Mouse (Mus musculus) embryonic facial prominence, embryonic 12.5 days (tissue): Measurements from ENCODE around the gene Rmi2. TPM values are rescaled to one million over a fixed set of nuclear protein-coding genes. Genes with fewer than 3 reads are reported as not detected.

Experiments used
- ATAC-seq: fragments of 200-750 bp; cut with Nextera tagmentation; 2 replicates; pipeline ENCODE4 v1.8.0; 2017; ENCODE audit not compliant: insufficient number of reproducible peaks, insufficient read depth, low FRiP score, low TSS enrichment
- H3K27ac ChIP-seq: fragments of 300-500 bp; sonication (generic); 2 replicates; pipeline ENCODE4 v1.5.1; 2016; ENCODE audit warnings: mild to moderate bottlenecking
- H3K27me3 ChIP-seq: fragments of 300-500 bp; sonication (generic); 2 replicates; pipeline ENCODE4 v1.6.1; 2016; ENCODE audit warnings: mild to moderate bottlenecking, moderate library complexity
- H3K36me3 ChIP-seq: fragments of 300-500 bp; sonication (generic); 2 replicates; pipeline ENCODE4 v1.6.1; 2016; ENCODE audit warnings: mild to moderate bottlenecking
- H3K4me1 ChIP-seq: fragments of 300-500 bp; sonication (generic); 2 replicates; pipeline ENCODE4 v1.6.1; 2016
- H3K4me2 ChIP-seq: fragments of 300-500 bp; sonication (generic); replicated peaks from 2 replicates; pipeline ENCODE4 v1.6.1; 2016; ENCODE audit warnings: mild to moderate bottlenecking, moderate library complexity
- H3K4me3 ChIP-seq: fragments of 300-500 bp; sonication (generic); 2 replicates; pipeline ENCODE4 v1.5.1; 2016; ENCODE audit warnings: mild to moderate bottlenecking
- H3K9ac ChIP-seq: fragments of 300-500 bp; sonication (generic); 2 replicates; pipeline ENCODE4 v1.6.1; 2016; ENCODE audit warnings: mild to moderate bottlenecking, moderate library complexity
- H3K9me3 ChIP-seq: fragments of 300-500 bp; sonication (generic); 2 replicates; pipeline ENCODE4 v1.6.1; 2016; ENCODE audit warnings: mild to moderate bottlenecking, moderate library complexity
- WGBS: fragments of 180-500 bp; shearing (Covaris S2); methylation state at CpG from one replicate; pipeline ENCODE4 v1.1.7; 2016; 5-methylcytosine and 5-hydroxymethylcytosine counted together
- polyA plus RNA-seq: library from polyadenylated mRNA; unstranded; fragments of >200 nt; fragmentation: Nextera tagmentation; extraction: Ambion mirVana; gene quantifications from 2 replicates; pipeline ENCODE4 v1.2.1, GENCODE M21; 2016

Gene Rmi2
- polyA plus RNA-seq, 1 experiment from 2014 or later, result 4.6 TPM

GRCm38 (mm10) chr16:10805789-10806527, 28.9 kb upstream of the Rmi2 start, which contains the start of gene Prm1:
Gene Prm1, minus strand, starts transcription at chr16:10805839.
- no peak for ATAC-seq
- no peaks in the 10 kb centered on the region for H3K27me3 ChIP-seq
- WGBS, result 76% methylated on average over 10 of the region's 10 CpGs
- no peak within 1 kb of the TSS; the same call in 1 of the 2 replicates for H3K27ac ChIP-seq
- no peaks in the 10 kb centered on the region for H3K9me3 ChIP-seq
- no peak within 1 kb of the TSS for H3K4me3 ChIP-seq
- H3K4me1 ChIP-seq, result 0 out of 2 replicates have a peak, but pooled peaks cover 3% of the 10 kb centered on the region
- H3K9ac ChIP-seq, result no peak within 1 kb of the TSS
- H3K36me3 ChIP-seq, result no peaks in the 10 kb centered on the region
- no peak within 1 kb of the TSS for H3K4me2 ChIP-seq

- no peak overlapping the region for H3K9ac ChIP-seq
- no peaks in the 10 kb centered on the region for H3K36me3 ChIP-seq
- H3K27ac ChIP-seq, result no peak overlapping the region
- no peak overlapping the region for H3K4me3 ChIP-seq
- H3K27me3 ChIP-seq, result no peaks in the 10 kb centered on the region
- H3K4me2 ChIP-seq, result no peak overlapping the region
- H3K4me1 ChIP-seq, result 0 out of 2 replicates have a peak, but pooled peaks cover 3% of the 10 kb centered on the region
- 94% methylated on average over 1 of the region's 1 CpGs for WGBS
- no peaks in the 10 kb centered on the region for H3K9me3 ChIP-seq
- ATAC-seq, result no peak
Observed at GRCm38 (mm10) chr16:10810376-10810775, 24.5 kb upstream of the Rmi2 start.

- WGBS, result 81% methylated on average over 2 of the region's 2 CpGs
- ATAC-seq, result no peak
- H3K27ac ChIP-seq, result no peak within 1 kb of the TSS
- no peaks in the 10 kb centered on the region for H3K4me1 ChIP-seq
- no peak within 1 kb of the TSS for H3K4me3 ChIP-seq
- no peak within 1 kb of the TSS for H3K4me2 ChIP-seq
- no peak within 1 kb of the TSS for H3K9ac ChIP-seq
- H3K36me3 ChIP-seq, result no peaks in the 10 kb centered on the region
- H3K9me3 ChIP-seq, result no peaks in the 10 kb centered on the region
- H3K27me3 ChIP-seq, result no peaks in the 10 kb centered on the region
Observed at GRCm38 (mm10) chr16:10812865-10813371, 21.9 kb upstream of the Rmi2 start, which contains the start of gene Gm11172. Gene Gm11172, plus strand, starts transcription at chr16:10812915.

- H3K9ac ChIP-seq, result no peak overlapping the region
- no peak overlapping the region for H3K4me3 ChIP-seq
- H3K4me2 ChIP-seq, result no peak overlapping the region
- H3K36me3 ChIP-seq, result no peaks in the 10 kb centered on the region
- no peak for ATAC-seq
- WGBS, result 74% methylated on average over 4 of the region's 4 CpGs
- H3K4me1 ChIP-seq, result no peaks in the 10 kb centered on the region
- H3K9me3 ChIP-seq, result no peaks in the 10 kb centered on the region
- no peaks in the 10 kb centered on the region for H3K27me3 ChIP-seq
- H3K27ac ChIP-seq, result no peak overlapping the region
Observed at GRCm38 (mm10) chr16:10813726-10814125, 21.1 kb upstream of the Rmi2 start.

GRCm38 (mm10) chr16:10814864-10815263, 20.0 kb upstream of the Rmi2 start:
- Histone ChIP-seq H3K9me3 (no peaks in the 10 kb centered on the region), H3K36me3 (no peaks in the 10 kb centered on the region), H3K4me2 (no peak overlapping the region), H3K4me3 (no peak overlapping the region), H3K9ac (no peak overlapping the region), H3K27ac (no peak overlapping the region), H3K4me1 (no peaks in the 10 kb centered on the region), H3K27me3 (no peaks in the 10 kb centered on the region)
- 83% methylated on average over 4 of the region's 4 CpGs for WGBS
- ATAC-seq, result no peak

GRCm38 (mm10) chr16:10818579-10819135, 16.2 kb upstream of the Rmi2 start:
- H3K9me3 ChIP-seq, result no peaks in the 10 kb centered on the region
- no peak overlapping the region for H3K4me3 ChIP-seq
- H3K4me2 ChIP-seq, result no peak overlapping the region
- H3K27ac ChIP-seq, result no peak overlapping the region
- ATAC-seq, result no peak
- no peaks in the 10 kb centered on the region for H3K4me1 ChIP-seq
- H3K27me3 ChIP-seq, result no peaks in the 10 kb centered on the region
- no peak overlapping the region for H3K9ac ChIP-seq
- H3K36me3 ChIP-seq, result no peaks in the 10 kb centered on the region
- 78% methylated on average over 4 of the region's 4 CpGs for WGBS

GRCm38 (mm10) chr16:10819966-10820365, 14.9 kb upstream of the Rmi2 start:
- 67% methylated on average over 3 of the region's 3 CpGs for WGBS

GRCm38 (mm10) chr16:10821387-10821786, 13.5 kb upstream of the Rmi2 start:
- Histone ChIP-seq H3K4me3 (no peak overlapping the region), H3K36me3 (no peaks in the 10 kb centered on the region), H3K27ac (no peak overlapping the region), H3K27me3 (no peaks in the 10 kb centered on the region), H3K9ac (no peak overlapping the region), H3K4me2 (no peak overlapping the region), H3K9me3 (no peaks in the 10 kb centered on the region), H3K4me1 (peaks cover 5% of the 10 kb centered on the region; the same call in 1 of the 2 replicates)
- 59% methylated on average over 4 of the region's 4 CpGs for WGBS
- no peak for ATAC-seq

More at GRCm38 (mm10) chr16:10819966-10820365, 14.9 kb upstream of the Rmi2 start:
- H3K36me3 ChIP-seq, result no peaks in the 10 kb centered on the region
- ATAC-seq, result no peak
- no peak overlapping the region for H3K4me3 ChIP-seq
- no peaks in the 10 kb centered on the region for H3K4me1 ChIP-seq
- no peaks in the 10 kb centered on the region for H3K27me3 ChIP-seq
- H3K27ac ChIP-seq, result no peak overlapping the region
- no peak overlapping the region for H3K9ac ChIP-seq
- H3K4me2 ChIP-seq, result no peak overlapping the region
- H3K9me3 ChIP-seq, result no peaks in the 10 kb centered on the region

- H3K36me3 ChIP-seq, result no peaks in the 10 kb centered on the region
- WGBS, result 83% methylated on average over 1 of the region's 1 CpGs
- no peak overlapping the region for H3K4me3 ChIP-seq
- H3K9ac ChIP-seq, result no peak overlapping the region
- ATAC-seq, result no peak
- H3K27ac ChIP-seq, result no peak overlapping the region
- H3K27me3 ChIP-seq, result no peaks in the 10 kb centered on the region
- H3K9me3 ChIP-seq, result no peaks in the 10 kb centered on the region
- H3K4me2 ChIP-seq, result no peak overlapping the region
- H3K4me1 ChIP-seq, result peaks cover 5% of the 10 kb centered on the region; the same call in 1 of the 2 replicates
Observed at GRCm38 (mm10) chr16:10824536-10824935, 10.3 kb upstream of the Rmi2 start.

GRCm38 (mm10) chr16:10825840-10826239, 9.0 kb upstream of the Rmi2 start:
- H3K4me3 ChIP-seq, result no peak overlapping the region
- H3K36me3 ChIP-seq, result no peaks in the 10 kb centered on the region
- H3K27me3 ChIP-seq, result no peaks in the 10 kb centered on the region
- peaks cover 5% of the 10 kb centered on the region; the same call in 1 of the 2 replicates for H3K4me1 ChIP-seq
- WGBS, result 75% methylated on average over 4 of the region's 4 CpGs
- H3K4me2 ChIP-seq, result no peak overlapping the region
- 0 out of 2 replicates have a peak overlapping the region, but pooled peaks have one; percentile 3 for H3K27ac ChIP-seq
- H3K9ac ChIP-seq, result no peak overlapping the region
- no peak for ATAC-seq
- no peaks in the 10 kb centered on the region for H3K9me3 ChIP-seq

GRCm38 (mm10) chr16:10827269-10827668, 7.6 kb upstream of the Rmi2 start:
- ATAC-seq, result no peak
- no peaks in the 10 kb centered on the region for H3K36me3 ChIP-seq
- no peak overlapping the region for H3K9ac ChIP-seq
- 90% methylated on average over 9 of the region's 9 CpGs for WGBS
- H3K9me3 ChIP-seq, result no peaks in the 10 kb centered on the region
- peaks cover 5% of the 10 kb centered on the region; the same call in 1 of the 2 replicates for H3K4me1 ChIP-seq
- H3K4me2 ChIP-seq, result no peak overlapping the region
- H3K27ac ChIP-seq, result no peak overlapping the region
- H3K27me3 ChIP-seq, result no peaks in the 10 kb centered on the region
- H3K4me3 ChIP-seq, result no peak overlapping the region
